ENCODE assay signal across 25 mouse cellular contexts in genomic region chr8:49236021-49236821, GRCm38 (mm10).
A peak's percentile ranks its signal among the peaks of the same experiment; 100 is the strongest.
DNase-seq lines count a peak whose midpoint lies in the region; ATAC-seq and TF ChIP-seq lines count a peak whose summit lies in the region.
"Had no signal": no experiment of that assay in that cellular context is flagged by ENCODE, and none has a peak within 500 bp of the region (broad histone marks: within the 10 kb centered on the region; RNA-seq: fewer than 3 reads in every experiment).

No protein-coding gene starts in this region.

- ATAC-seq in forebrain, postnatal 0 days, result no peak
- peak; percentile 72; the same call in 1 of the 2 replicates for ATAC-seq in neural tube, embryonic 13.5 days (ENCODE audit: low read depth)
- peak; percentile 42 for ATAC-seq in hindbrain, embryonic 15.5 days (ENCODE audit: low FRiP score, low read depth)
- ATAC-seq: activated CD4-positive, CD25-positive, alpha-beta regulatory T cell, adult 4 months; intestine, embryonic 16.5 days had no signal

- TF ChIP-seq CTCF in forebrain, postnatal 0 days (IDR thresholded peaks at IDR 0.05; ENCODE audit: low read depth), result no peak

- no peaks in the 10 kb centered on the region for H3K36me3 ChIP-seq in forebrain, embryonic 10.5 days (replicated peaks)
- H3K36me3 ChIP-seq in forebrain, postnatal 0 days (ENCODE audit: insufficient read depth), result no peaks in the 10 kb centered on the region
- no peaks in the 10 kb centered on the region for H3K36me3 ChIP-seq in neural tube, embryonic 13.5 days
- no peaks in the 10 kb centered on the region for H3K36me3 ChIP-seq in hindbrain, embryonic 15.5 days
- H3K36me3 ChIP-seq: G1E; heart, embryonic 15.5 days; limb, embryonic 13.5 days; lung, embryonic 15.5 days had no signal

- H3K27me3 ChIP-seq in forebrain, embryonic 10.5 days (ENCODE audit: poor library complexity, severe bottlenecking), result peaks cover 48% of the 10 kb centered on the region
- no peaks in the 10 kb centered on the region for H3K27me3 ChIP-seq in forebrain, postnatal 0 days (ENCODE audit: insufficient read depth, low read length)
- H3K27me3 ChIP-seq in neural tube, embryonic 13.5 days, result no peaks in the 10 kb centered on the region
- H3K27me3 ChIP-seq in hindbrain, embryonic 15.5 days, result no peaks in the 10 kb centered on the region
- H3K27me3 ChIP-seq: heart, embryonic 15.5 days; limb, embryonic 13.5 days; lung, embryonic 15.5 days had no signal

- no peak overlapping the region for H3K4me2 ChIP-seq in forebrain, postnatal 0 days (ENCODE audit: low read depth)
- H3K4me2 ChIP-seq in neural tube, embryonic 13.5 days, result peak overlapping the region; percentile 16
- no peak overlapping the region for H3K4me2 ChIP-seq in hindbrain, embryonic 15.5 days
- H3K4me2 ChIP-seq: heart, embryonic 15.5 days; limb, embryonic 13.5 days; lung, embryonic 15.5 days had no signal

- peak; percentile 18 for DNase-seq in forebrain, embryonic 10.5 days (ENCODE audit: extremely low spot score, low spot score)
- DNase-seq in forebrain, postnatal 0 days, result no peak
- DNase-seq in neural tube, embryonic 10.5 days (ENCODE audit: extremely low spot score, low spot score), result no peak
- no peak for DNase-seq in heart, adult 8-10 months (ENCODE audit: low spot score)
- DNase-seq in layer of hippocampus, adult 11-12 months (ENCODE audit: low spot score), result no peak
- DNase-seq: adrenal gland, postnatal 10 days; cerebellum, adult 11 months; cerebellum, postnatal 14 days; gastrocnemius, postnatal 25 days; heart, adult 2 months; heart, postnatal 4 days; kidney, postnatal 4 days; lung, postnatal 4 days; right cerebral cortex, postnatal 14 days; spleen, adult 18-20 months; thymus, postnatal 36 days had no signal

- WGBS in forebrain, embryonic 10.5 days, result 64% methylated on average over 7 of the region's 7 CpGs
- whole genome bisulfite sequencing in forebrain, postnatal 0 days, result 39% methylated on average over 7 of the region's 7 CpGs
- WGBS in neural tube, embryonic 13.5 days, result 42% methylated on average over 7 of the region's 7 CpGs
- 48% methylated on average over 7 of the region's 7 CpGs for WGBS in hindbrain, embryonic 15.5 days

- H3K27ac ChIP-seq in forebrain, embryonic 10.5 days, result 0 out of 2 replicates have a peak overlapping the region, but pooled peaks have one; percentile 20
- no peak overlapping the region for H3K27ac ChIP-seq in forebrain, postnatal 0 days (ENCODE audit: low read depth, low read length)
- peak overlapping the region; percentile 82 for H3K27ac ChIP-seq in neural tube, embryonic 13.5 days (replicated peaks)
- no peak overlapping the region for H3K27ac ChIP-seq in hindbrain, embryonic 15.5 days (replicated peaks)
- H3K27ac ChIP-seq: heart, adult 2 months; heart, embryonic 15.5 days; limb, embryonic 13.5 days; liver, embryonic 14.5 days; lung, embryonic 15.5 days had no signal

- no peak overlapping the region for H3K4me3 ChIP-seq in forebrain, embryonic 10.5 days
- no peak overlapping the region for H3K4me3 ChIP-seq in forebrain, postnatal 0 days (ENCODE audit: low read depth, low read length)
- H3K4me3 ChIP-seq in neural tube, embryonic 13.5 days, result no peak overlapping the region
- no peak overlapping the region for H3K4me3 ChIP-seq in hindbrain, embryonic 15.5 days
- H3K4me3 ChIP-seq: heart, adult 2 months; heart, embryonic 15.5 days; limb, embryonic 13.5 days; lung, embryonic 15.5 days had no signal

- H3K9ac ChIP-seq in forebrain, postnatal 0 days, result no peak overlapping the region
- no peak overlapping the region for H3K9ac ChIP-seq in neural tube, embryonic 13.5 days
- no peak overlapping the region for H3K9ac ChIP-seq in hindbrain, embryonic 15.5 days
- H3K9ac ChIP-seq: heart, embryonic 15.5 days; limb, embryonic 13.5 days; liver, embryonic 14.5 days; lung, embryonic 15.5 days had no signal

- H3K4me1 ChIP-seq in forebrain, embryonic 10.5 days, result peaks cover 17% of the 10 kb centered on the region
- no peaks in the 10 kb centered on the region for H3K4me1 ChIP-seq in forebrain, postnatal 0 days (ENCODE audit: insufficient read depth)
- peaks cover 13% of the 10 kb centered on the region for H3K4me1 ChIP-seq in neural tube, embryonic 13.5 days (replicated peaks)
- no peaks in the 10 kb centered on the region for H3K4me1 ChIP-seq in hindbrain, embryonic 15.5 days (replicated peaks)
- H3K4me1 ChIP-seq: heart, embryonic 15.5 days; limb, embryonic 13.5 days; lung, embryonic 15.5 days had no signal

- no peaks in the 10 kb centered on the region for H3K9me3 ChIP-seq in forebrain, embryonic 10.5 days
- no peaks in the 10 kb centered on the region for H3K9me3 ChIP-seq in forebrain, postnatal 0 days (ENCODE audit: low read length)
- no peaks in the 10 kb centered on the region for H3K9me3 ChIP-seq in neural tube, embryonic 13.5 days
- no peaks in the 10 kb centered on the region for H3K9me3 ChIP-seq in hindbrain, embryonic 15.5 days
- H3K9me3 ChIP-seq: heart, embryonic 15.5 days; limb, embryonic 13.5 days; lung, embryonic 15.5 days had no signal

Comparison
In these comparisons a context has a peak if more than half of its experiments do, and no peak if none do; other contexts are left out.
1. H3K27ac ChIP-seq: peak in forebrain, embryonic 10.5 days (single experiment) and neural tube, embryonic 13.5 days (single experiment); none in forebrain, postnatal 0 days (single experiment) and hindbrain, embryonic 15.5 days (single experiment).